Mouse (Mus musculus) stomach, postnatal 0 days (tissue): ENCODE results near the gene Pcna.

Source experiments
- CTCF ChIP-seq: IDR thresholded peaks from 2 replicates; pipeline ENCODE4 v1.5.1; 2016; ENCODE audit warnings: antibody characterized with exemption, low read depth, mild to moderate bottlenecking, moderate library complexity
- EP300 ChIP-seq: optimal IDR thresholded peaks from 2 replicates; pipeline ENCODE3; 2016; ENCODE audit warnings: antibody characterized with exemption

DNA sequence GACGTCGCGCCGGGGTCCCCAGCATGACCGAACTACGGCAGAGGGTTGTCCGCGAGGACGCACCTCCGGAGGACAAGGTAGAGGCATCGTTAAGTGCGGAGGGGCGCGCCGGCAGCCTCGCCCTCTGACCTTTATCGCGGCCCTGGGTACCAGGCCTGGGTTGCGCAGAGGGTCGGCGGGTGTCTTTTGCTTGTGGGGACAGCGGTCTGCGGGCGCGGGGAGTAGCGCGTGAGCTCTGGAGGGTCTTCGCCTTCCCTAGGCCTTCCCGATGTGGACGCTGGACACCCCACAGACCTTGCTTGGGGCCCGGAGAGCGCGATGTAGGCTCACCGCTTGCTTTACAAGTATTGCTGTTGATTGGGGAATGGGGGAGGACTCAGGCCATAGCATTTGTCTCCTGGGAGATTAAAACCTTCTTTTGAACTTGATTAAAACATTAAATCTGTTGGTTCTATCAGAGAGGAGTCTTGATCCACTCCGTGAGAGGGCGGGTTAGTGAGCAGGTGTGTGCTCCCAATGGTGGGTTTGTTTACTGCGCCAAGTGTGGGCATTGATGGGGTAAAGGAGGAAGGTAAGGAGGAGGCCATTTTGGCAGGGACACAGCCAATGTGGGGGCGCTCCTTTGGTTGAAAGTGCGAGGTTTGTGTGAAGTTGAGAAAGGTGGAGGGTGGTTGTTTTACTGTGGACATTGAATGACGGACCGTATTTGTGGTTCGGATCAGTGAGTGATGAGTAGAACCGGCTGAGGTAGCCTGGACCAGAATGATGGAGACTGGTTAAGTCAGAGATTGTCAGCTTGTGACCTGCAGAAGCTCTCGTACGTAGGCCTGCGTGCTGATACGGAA, 10.5 kb upstream of the Pcna start:
- no peak for TF ChIP-seq CTCF
- no peak for TF ChIP-seq EP300
